8 mouse cellular contexts compared by ENCODE assay signal in genomic region chr2:94406083-94406957, GRCm38 (mm10). TPM values are rescaled to one million over a fixed set of nuclear protein-coding genes. Genes with fewer than 3 reads are reported as not detected.
A peak's percentile ranks its signal among the peaks of the same experiment; 100 is the strongest.
DNase-seq lines count a peak whose midpoint lies in the region; ATAC-seq and TF ChIP-seq lines count a peak whose summit lies in the region.

TSS of gene Ttc17 (minus strand) at chr2:94406689.

- H3K4me1 ChIP-seq in embryonic facial prominence, embryonic 13.5 days: peaks cover 31% of the 10 kb centered on the region
- H3K4me1 ChIP-seq in kidney, adult 2 months (ENCODE audit: control insufficient read depth, insufficient read depth, low read length): peaks cover 6% of the 10 kb centered on the region
- H3K4me1 ChIP-seq in limb, embryonic 12.5 days (replicated peaks): peaks cover 25% of the 10 kb centered on the region
- peaks cover 26% of the 10 kb centered on the region for H3K4me1 ChIP-seq in midbrain, embryonic 15.5 days
- H3K4me1 ChIP-seq in spleen, adult 2 months (ENCODE audit: control insufficient read depth, insufficient read depth, insufficient read length): no peaks in the 10 kb centered on the region

- H3K9me3 ChIP-seq in embryonic facial prominence, embryonic 13.5 days: no peaks in the 10 kb centered on the region
- no peaks in the 10 kb centered on the region for H3K9me3 ChIP-seq in limb, embryonic 12.5 days
- H3K9me3 ChIP-seq in midbrain, embryonic 15.5 days: no peaks in the 10 kb centered on the region

- no peak for TF ChIP-seq CTCF in kidney, adult 2 months (conservative IDR thresholded peaks at IDR 0.05; ENCODE audit: insufficient read depth, insufficient read length, low read depth, low read length)
- TF ChIP-seq CTCF in spleen, adult 2 months (IDR thresholded peaks at IDR 0.05; ENCODE audit: extremely low read depth, insufficient read depth, insufficient read length, insufficient replicate concordance): no peak

- peak within 1 kb of the TSS; percentile 90 for H3K27ac ChIP-seq in embryonic facial prominence, embryonic 13.5 days
- peak within 1 kb of the TSS; percentile 93 for H3K27ac ChIP-seq in kidney, adult 2 months (ENCODE audit: insufficient read depth, low read depth, low read length)
- peak within 1 kb of the TSS; percentile 92 for H3K27ac ChIP-seq in limb, embryonic 12.5 days
- H3K27ac ChIP-seq in midbrain, embryonic 15.5 days: peak within 1 kb of the TSS; percentile 93
- peak within 1 kb of the TSS; percentile 97 for H3K27ac ChIP-seq in spleen, adult 2 months (ENCODE audit: insufficient read depth, low read length)

- H3K4me2 ChIP-seq in embryonic facial prominence, embryonic 13.5 days: peak within 1 kb of the TSS; percentile 82
- H3K4me2 ChIP-seq in limb, embryonic 12.5 days: peak within 1 kb of the TSS; percentile 80
- H3K4me2 ChIP-seq in midbrain, embryonic 15.5 days: peak within 1 kb of the TSS; percentile 85

- H3K27me3 ChIP-seq in embryonic facial prominence, embryonic 13.5 days: no peaks in the 10 kb centered on the region
- H3K27me3 ChIP-seq in kidney, adult 2 months (replicated peaks; ENCODE audit: control insufficient read depth, insufficient read depth, low read length): no peaks in the 10 kb centered on the region
- H3K27me3 ChIP-seq in limb, embryonic 12.5 days: no peaks in the 10 kb centered on the region
- no peaks in the 10 kb centered on the region for H3K27me3 ChIP-seq in midbrain, embryonic 15.5 days (replicated peaks)
- H3K27me3 ChIP-seq in spleen, adult 2 months (ENCODE audit: control insufficient read depth, insufficient read depth, low read length): no peaks in the 10 kb centered on the region

- H3K36me3 ChIP-seq in embryonic facial prominence, embryonic 13.5 days: peaks cover 12% of the 10 kb centered on the region; the same call in 1 of the 2 replicates
- no peaks in the 10 kb centered on the region for H3K36me3 ChIP-seq in kidney, adult 2 months (ENCODE audit: control insufficient read depth, insufficient read depth, low read length)
- H3K36me3 ChIP-seq in limb, embryonic 12.5 days: peaks cover 12% of the 10 kb centered on the region
- H3K36me3 ChIP-seq in midbrain, embryonic 15.5 days (replicated peaks): no peaks in the 10 kb centered on the region
- peaks cover 6% of the 10 kb centered on the region for H3K36me3 ChIP-seq in spleen, adult 2 months (ENCODE audit: control insufficient read depth, insufficient read depth, low read length)

- ATAC-seq in embryonic facial prominence, embryonic 13.5 days (ENCODE audit: insufficient number of reproducible peaks, insufficient read depth, low FRiP score, low TSS enrichment, low read depth): peak; percentile 92
- peak; percentile 91 for ATAC-seq in limb, embryonic 12.5 days (ENCODE audit: insufficient number of reproducible peaks, insufficient read depth, low FRiP score, low TSS enrichment, low read depth)
- ATAC-seq in midbrain, embryonic 15.5 days (replicated peaks): peak; percentile 96

- peak within 1 kb of the TSS; percentile 91 for H3K9ac ChIP-seq in embryonic facial prominence, embryonic 13.5 days
- peak within 1 kb of the TSS; percentile 83 for H3K9ac ChIP-seq in limb, embryonic 12.5 days (replicated peaks)
- H3K9ac ChIP-seq in midbrain, embryonic 15.5 days: peak within 1 kb of the TSS; percentile 85

- no peak for TF ChIP-seq POLR2A in kidney, adult 2 months (IDR thresholded peaks at IDR 0.05; ENCODE audit: low read depth, low read length)
- peak; percentile 70 for TF ChIP-seq POLR2A in spleen, adult 2 months (IDR thresholded peaks at IDR 0.05; ENCODE audit: low read depth, low read length)

- peak; percentile 87 for DNase-seq in 3134 (ENCODE audit: extremely low read depth, insufficient read length, low spot score)
- peak; percentile 93 to 95 for DNase-seq in adrenal gland, postnatal 36 days
- peak; percentile 92 to 93 for DNase-seq in heart, adult 18-20 months
- DNase-seq in kidney, adult 2 months: peak; percentile 94
- peak; percentile 73 to 86 for DNase-seq in spleen, adult 2 months (ENCODE audit: low read depth in 1 of 2, low spot score in 2 of 2)

- peak within 1 kb of the TSS; percentile 90 for H3K4me3 ChIP-seq in embryonic facial prominence, embryonic 13.5 days
- peak within 1 kb of the TSS; percentile 99 for H3K4me3 ChIP-seq in kidney, adult 2 months (ENCODE audit: insufficient read depth, low read depth, low read length)
- H3K4me3 ChIP-seq in limb, embryonic 12.5 days (replicated peaks): peak within 1 kb of the TSS; percentile 90
- peak within 1 kb of the TSS; percentile 82 for H3K4me3 ChIP-seq in midbrain, embryonic 15.5 days
- peak within 1 kb of the TSS; percentile 99 for H3K4me3 ChIP-seq in spleen, adult 2 months (ENCODE audit: extremely low read depth, insufficient read depth, insufficient read length)

- WGBS in embryonic facial prominence, embryonic 13.5 days: under 1% methylated on average over 76 of the region's 77 CpGs
- under 1% methylated on average over 75 of the region's 77 CpGs for WGBS in kidney, adult 2 months
- under 1% methylated on average over 77 of the region's 77 CpGs for WGBS in limb, embryonic 12.5 days
- under 1% methylated on average over 76 of the region's 77 CpGs for WGBS in midbrain, embryonic 15.5 days
- under 1% methylated on average over 66 of the region's 77 CpGs for WGBS in spleen, adult 2 months

RNA-seq across cellular contexts. Expression of gene Ttc17, which starts in this region (rescaled TPM):
- total RNA-seq in adrenal gland, postnatal 36 days (2021): 10 to 100 TPM; 34.7 to 40.7 TPM
- 17.9 and 18.6 TPM in 2 replicates for polyA plus RNA-seq in embryonic facial prominence, embryonic 13.5 days (2015; fragmentation: Nextera tagmentation; extraction: Ambion mirVana)
- total RNA-seq in heart, adult 18-20 months (2021): 10 to 100 TPM; 28.3 to 29.9 TPM
- polyA plus RNA-seq in kidney, adult 2 months (2012; rRNA removed): 12.6 and 14.7 TPM in 2 replicates
- polyA plus RNA-seq in limb, embryonic 12.5 days (2016; fragmentation: Nextera tagmentation; extraction: Ambion mirVana): 15.9 and 19.2 TPM in 2 replicates
- 24.6 and 26.5 TPM in 2 replicates for polyA plus RNA-seq in midbrain, embryonic 15.5 days (2015; fragmentation: Nextera tagmentation; extraction: Ambion mirVana)
- polyA plus RNA-seq in spleen, adult 2 months (2012; rRNA removed): 11.5 and 12.5 TPM in 2 replicates

Comparison
In these comparisons a context has a peak if more than half of its experiments do, and no peak if none do; other contexts are left out.
1. Peak in every context shown above with its lines: DNase-seq, ATAC-seq, H3K4me3 ChIP-seq and H3K27ac ChIP-seq.